Mouse (Mus musculus): ENCODE data around the gene Inhba. TPM values are rescaled to one million over a fixed set of nuclear protein-coding genes. Genes with fewer than 3 reads are reported as not detected.

The Inhba gene
- total RNA-seq, 2 experiments from 2014 or later, result 1.7 to 2.6 TPM

GRCm38 (mm10) chr13:16021849-16022248, 10.2 kb downstream of the Inhba start:
- no peak for ATAC-seq (replicated peaks; ENCODE audit: low FRiP score, poor library complexity, severe bottlenecking)

GRCm38 (mm10) chr13:16022536-16022935, 10.9 kb downstream of the Inhba start:
- no peak for ATAC-seq (replicated peaks; ENCODE audit: low FRiP score, poor library complexity, severe bottlenecking)

GRCm38 (mm10) chr13:16023070-16024039, 11.7 kb downstream of the Inhba start:
- 0 out of 2 replicates have a peak, but pooled peaks have one; percentile 39 for ATAC-seq (replicated peaks; ENCODE audit: low FRiP score, poor library complexity, severe bottlenecking)

- no peak for ATAC-seq (replicated peaks; ENCODE audit: low FRiP score, poor library complexity, severe bottlenecking)
Observed at GRCm38 (mm10) chr13:16030557-16031057, 19.0 kb downstream of the Inhba start.

GRCm38 (mm10) chr13:16032425-16032824, 20.8 kb downstream of the Inhba start:
- no peak for ATAC-seq (replicated peaks; ENCODE audit: low FRiP score, poor library complexity, severe bottlenecking)

- no peak for ATAC-seq (replicated peaks; ENCODE audit: low FRiP score, poor library complexity, severe bottlenecking)
Observed at GRCm38 (mm10) chr13:16032935-16033592, 21.4 kb downstream of the Inhba start.

GRCm38 (mm10) chr13:16069079-16069478, 57.4 kb downstream of the Inhba start:
- no peak for ATAC-seq (replicated peaks; ENCODE audit: low FRiP score, poor library complexity, severe bottlenecking)

GRCm38 (mm10) chr13:16077276-16077675, 65.6 kb downstream of the Inhba start:
- ATAC-seq (replicated peaks; ENCODE audit: low FRiP score, poor library complexity, severe bottlenecking), result no peak

GRCm38 (mm10) chr13:16078216-16078731, 66.6 kb downstream of the Inhba start:
- ATAC-seq (replicated peaks; ENCODE audit: low FRiP score, poor library complexity, severe bottlenecking), result no peak

- no peak for ATAC-seq (replicated peaks; ENCODE audit: low FRiP score, poor library complexity, severe bottlenecking)
Observed at GRCm38 (mm10) chr13:16080205-16080604, 68.6 kb downstream of the Inhba start.
